Mouse (Mus musculus) stomach, postnatal 0 days (tissue): ENCODE measurements at regions not wholly inside any gene's neighbourhood (a gene's known extent, or its start where the extent isn't known, plus 50 kb on each side); places are given as distances from the start of the nearest gene placed in this dataset.

ENCODE experiments used
- CTCF ChIP-seq: IDR thresholded peaks from 2 replicates; pipeline ENCODE4 v1.5.1; 2016; ENCODE audit warnings: antibody characterized with exemption, low read depth, mild to moderate bottlenecking, moderate library complexity
- EP300 ChIP-seq: optimal IDR thresholded peaks from 2 replicates; pipeline ENCODE3; 2016; ENCODE audit warnings: antibody characterized with exemption

DNA sequence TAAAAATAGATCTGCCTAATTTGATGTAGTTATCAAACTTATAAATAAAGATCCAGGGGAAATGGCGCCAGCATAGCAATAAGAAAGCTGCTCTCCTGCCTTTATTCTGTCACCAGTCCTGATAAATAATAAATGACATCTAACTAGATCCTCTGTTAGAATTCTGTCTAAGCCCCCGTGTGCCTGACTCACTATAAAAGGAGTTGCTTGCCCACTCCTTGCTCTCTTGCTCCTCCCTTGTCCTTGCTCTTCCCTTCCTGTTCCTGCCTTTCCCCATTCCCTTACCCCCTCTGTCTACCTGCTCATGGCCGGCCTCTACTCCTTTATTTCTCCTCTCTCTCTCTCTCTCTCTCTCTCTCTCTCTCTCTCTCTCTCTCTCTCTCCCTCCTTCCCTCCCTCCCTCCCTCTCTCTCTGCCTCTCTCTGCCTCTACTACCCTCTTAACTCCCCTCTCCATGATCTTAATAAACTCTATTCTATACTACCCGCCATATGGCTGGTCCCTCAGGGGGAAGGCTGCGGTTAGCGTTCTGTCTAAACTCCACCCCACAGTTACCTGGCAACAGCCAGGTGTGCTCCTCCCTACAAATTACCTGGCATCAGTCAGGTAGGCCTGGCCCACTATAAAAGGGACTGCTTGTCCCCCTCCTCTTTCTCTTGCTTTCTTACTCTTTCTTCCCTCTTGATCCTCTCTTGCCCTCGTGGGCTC lies 71.3 kb upstream of the Bmt2 start:
- TF ChIP-seq CTCF (no peak), EP300 (no peak)
